ENCODE assay signal across 10 mouse cellular contexts in the genomic region with DNA sequence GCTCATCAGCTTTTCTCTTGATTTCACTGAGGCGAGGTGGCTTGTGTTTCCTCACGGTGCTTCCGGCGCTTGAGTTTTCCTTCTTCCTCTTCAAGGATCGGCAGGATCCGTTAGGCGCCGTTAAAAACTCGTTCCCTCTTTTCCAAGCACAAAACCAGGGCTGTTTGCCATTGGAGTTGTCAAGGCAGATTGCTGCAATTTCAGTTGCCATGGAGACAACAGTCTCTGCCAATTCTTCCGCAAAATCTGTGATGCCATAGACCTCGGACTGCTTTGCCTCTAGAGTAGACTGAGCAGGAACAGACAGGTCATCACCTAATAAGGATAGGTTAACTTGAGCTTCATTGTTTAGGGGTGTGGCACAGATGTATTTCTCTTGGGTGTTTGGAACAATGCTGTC.
A peak's percentile ranks its signal among the peaks of the same experiment; 100 is the strongest.
DNase-seq lines count a peak whose midpoint lies in the region; ATAC-seq and TF ChIP-seq lines count a peak whose summit lies in the region.
"Had no signal": no experiment of that assay in that cellular context is flagged by ENCODE, and none has a peak within 500 bp of the region (broad histone marks: within the 10 kb centered on the region; RNA-seq: fewer than 3 reads in every experiment).

No protein-coding gene starts in this region.

- DNase-seq in hindbrain, embryonic 10.5 days (ENCODE audit: low spot score): no peak
- peak; percentile 94 to 95 for DNase-seq in cerebellum, postnatal 10 days
- peak; percentile 84 for DNase-seq in layer of hippocampus, adult 11-12 months (ENCODE audit: low spot score)
- DNase-seq in liver, postnatal 0 days: no peak
- DNase-seq in lung, adult 18-20 months: no peak

- H3K27me3 ChIP-seq in hindbrain, embryonic 15.5 days: no peaks in the 10 kb centered on the region
- H3K27me3 ChIP-seq in hindbrain, embryonic 10.5 days (ENCODE audit: insufficient read depth, poor library complexity, severe bottlenecking): no peaks in the 10 kb centered on the region
- no peaks in the 10 kb centered on the region for H3K27me3 ChIP-seq in neural tube, embryonic 15.5 days (replicated peaks)
- no peaks in the 10 kb centered on the region for H3K27me3 ChIP-seq in liver, postnatal 0 days (ENCODE audit: insufficient read depth, low read length)
- no peaks in the 10 kb centered on the region for H3K27me3 ChIP-seq in intestine, embryonic 16.5 days (replicated peaks; ENCODE audit: control insufficient read depth, insufficient read depth, low read length)
- H3K27me3 ChIP-seq: heart, embryonic 13.5 days had no signal

- H3K36me3 ChIP-seq in hindbrain, embryonic 15.5 days: no peaks in the 10 kb centered on the region
- H3K36me3 ChIP-seq in hindbrain, embryonic 10.5 days: no peaks in the 10 kb centered on the region
- no peaks in the 10 kb centered on the region for H3K36me3 ChIP-seq in neural tube, embryonic 15.5 days
- H3K36me3 ChIP-seq in liver, postnatal 0 days (replicated peaks; ENCODE audit: insufficient read depth, low read length): no peaks in the 10 kb centered on the region
- H3K36me3 ChIP-seq in intestine, embryonic 16.5 days (ENCODE audit: control insufficient read depth, insufficient read depth, low read length): no peaks in the 10 kb centered on the region

- H3K4me2 ChIP-seq in hindbrain, embryonic 15.5 days: no peak overlapping the region
- peak overlapping the region; percentile 11; the same call in 1 of the 2 replicates for H3K4me2 ChIP-seq in neural tube, embryonic 15.5 days
- H3K4me2 ChIP-seq in liver, postnatal 0 days (ENCODE audit: low read depth, low read length): no peak overlapping the region
- no peak overlapping the region for H3K4me2 ChIP-seq in intestine, embryonic 16.5 days (ENCODE audit: low read depth, low read length)
- H3K4me2 ChIP-seq: heart, embryonic 13.5 days had no signal

- no peaks in the 10 kb centered on the region for H3K9me3 ChIP-seq in hindbrain, embryonic 15.5 days
- H3K9me3 ChIP-seq in hindbrain, embryonic 10.5 days: no peaks in the 10 kb centered on the region
- no peaks in the 10 kb centered on the region for H3K9me3 ChIP-seq in neural tube, embryonic 15.5 days (replicated peaks)
- H3K9me3 ChIP-seq in liver, postnatal 0 days (ENCODE audit: low read length): no peaks in the 10 kb centered on the region
- H3K9me3 ChIP-seq in intestine, embryonic 16.5 days (ENCODE audit: control insufficient read depth, low read length): no peaks in the 10 kb centered on the region
- H3K9me3 ChIP-seq: heart, embryonic 13.5 days had no signal

- H3K4me1 ChIP-seq in hindbrain, embryonic 15.5 days (replicated peaks): no peaks in the 10 kb centered on the region
- no peaks in the 10 kb centered on the region for H3K4me1 ChIP-seq in hindbrain, embryonic 10.5 days (replicated peaks)
- peaks cover 10% of the 10 kb centered on the region for H3K4me1 ChIP-seq in neural tube, embryonic 15.5 days
- no peaks in the 10 kb centered on the region for H3K4me1 ChIP-seq in liver, postnatal 0 days (ENCODE audit: insufficient read depth)
- no peaks in the 10 kb centered on the region for H3K4me1 ChIP-seq in intestine, embryonic 16.5 days (ENCODE audit: control insufficient read depth, insufficient read depth, low read length)
- H3K4me1 ChIP-seq: heart, embryonic 13.5 days had no signal

- no peak overlapping the region for H3K4me3 ChIP-seq in hindbrain, embryonic 15.5 days
- H3K4me3 ChIP-seq in hindbrain, embryonic 10.5 days: no peak overlapping the region
- no peak overlapping the region for H3K4me3 ChIP-seq in neural tube, embryonic 15.5 days (replicated peaks)
- H3K4me3 ChIP-seq in liver, postnatal 0 days (ENCODE audit: low read depth, low read length): no peak overlapping the region
- H3K4me3 ChIP-seq in intestine, embryonic 16.5 days (ENCODE audit: low read length): no peak overlapping the region
- H3K4me3 ChIP-seq: heart, embryonic 13.5 days had no signal

- TF ChIP-seq EP300 in liver, postnatal 0 days (IDR thresholded peaks at IDR 0.05; ENCODE audit: low read depth): no peak

- peak; percentile 87 for ATAC-seq in hindbrain, embryonic 15.5 days (ENCODE audit: low FRiP score, low read depth)
- ATAC-seq in neural tube, embryonic 15.5 days (ENCODE audit: low FRiP score): peak; percentile 82
- no peak for ATAC-seq in liver, postnatal 0 days
- ATAC-seq in intestine, embryonic 16.5 days: no peak

- 42% methylated on average over 11 of the region's 11 CpGs for WGBS in hindbrain, embryonic 15.5 days
- WGBS in hindbrain, embryonic 10.5 days: 88% methylated on average over 11 of the region's 11 CpGs
- WGBS in neural tube, embryonic 15.5 days: 43% methylated on average over 11 of the region's 11 CpGs
- 84% methylated on average over 11 of the region's 11 CpGs for WGBS in liver, postnatal 0 days (ENCODE audit: insufficient replicate concordance)
- WGBS in intestine, embryonic 16.5 days: 85% methylated on average over 11 of the region's 11 CpGs

- no peak overlapping the region for H3K9ac ChIP-seq in hindbrain, embryonic 15.5 days
- no peak overlapping the region for H3K9ac ChIP-seq in neural tube, embryonic 15.5 days (replicated peaks)
- no peak overlapping the region for H3K9ac ChIP-seq in liver, postnatal 0 days (replicated peaks)
- H3K9ac ChIP-seq in intestine, embryonic 16.5 days (ENCODE audit: low read depth, low read length): no peak overlapping the region
- H3K9ac ChIP-seq: heart, embryonic 13.5 days; liver, embryonic 14.5 days had no signal

- no peak for TF ChIP-seq CTCF in liver, postnatal 0 days (IDR thresholded peaks at IDR 0.05; ENCODE audit: low read depth)

- H3K27ac ChIP-seq in hindbrain, embryonic 15.5 days (replicated peaks): peak overlapping the region; percentile 61
- no peak overlapping the region for H3K27ac ChIP-seq in hindbrain, embryonic 10.5 days
- H3K27ac ChIP-seq in neural tube, embryonic 15.5 days (replicated peaks): peak overlapping the region; percentile 57
- no peak overlapping the region for H3K27ac ChIP-seq in liver, postnatal 0 days (ENCODE audit: low read depth)
- H3K27ac ChIP-seq in intestine, embryonic 16.5 days (ENCODE audit: low read length): no peak overlapping the region
- H3K27ac ChIP-seq: heart, embryonic 13.5 days; liver, embryonic 14.5 days had no signal

Comparison
In these comparisons a context has a peak if more than half of its experiments do, and no peak if none do; other contexts are left out.
1. H3K27ac ChIP-seq: peak in hindbrain, embryonic 15.5 days (single experiment) and neural tube, embryonic 15.5 days (single experiment); none in hindbrain, embryonic 10.5 days (single experiment), liver, postnatal 0 days (single experiment) and intestine, embryonic 16.5 days (single experiment).
2. ATAC-seq: peak in hindbrain, embryonic 15.5 days (single experiment) and neural tube, embryonic 15.5 days (single experiment); none in liver, postnatal 0 days (single experiment) and intestine, embryonic 16.5 days (single experiment).
3. DNase-seq: peak in cerebellum, postnatal 10 days (2 of 2) and layer of hippocampus, adult 11-12 months (single experiment); none in hindbrain, embryonic 10.5 days (single experiment), liver, postnatal 0 days (single experiment) and lung, adult 18-20 months (0 of 2).